Mouse (Mus musculus) heart, embryonic 12.5 days (tissue): ENCODE data around the gene Csf3. TPM values are rescaled to one million over a fixed set of nuclear protein-coding genes. Genes with fewer than 3 reads are reported as not detected.
"Not testable (repeated sequence)": the region's sequence is repeated elsewhere in the genome, so short reads cannot be mapped to it uniquely, and the experiment has no call there.

ENCODE experiments used
- ATAC-seq: fragments of 200-750 bp; cut with Nextera tagmentation; 2 replicates; pipeline ENCODE4 v1.8.0; 2017; ENCODE audit warnings: moderate TSS enrichment, moderate library complexity; ENCODE audit not compliant: insufficient number of reproducible peaks, low FRiP score
- H3K27ac ChIP-seq: fragments of 300-500 bp; sonication (generic); 2 replicates; pipeline ENCODE4 v1.5.1; 2016; ENCODE audit warnings: mild to moderate bottlenecking, moderate library complexity; ENCODE audit not compliant: poor library complexity, severe bottlenecking
- H3K27me3 ChIP-seq: fragments of 300-500 bp; sonication (generic); replicated peaks from 2 replicates; pipeline ENCODE4 v1.6.1; 2016; ENCODE audit warnings: mild to moderate bottlenecking, moderate library complexity
- H3K36me3 ChIP-seq: fragments of 300-500 bp; sonication (generic); 2 replicates; pipeline ENCODE4 v1.6.1; 2016; ENCODE audit warnings: mild to moderate bottlenecking, moderate library complexity
- H3K4me1 ChIP-seq: fragments of 300-500 bp; sonication (generic); replicated peaks from 2 replicates; pipeline ENCODE4 v1.6.1; 2016; ENCODE audit warnings: mild to moderate bottlenecking
- H3K4me2 ChIP-seq: fragments of 300-500 bp; sonication (generic); 2 replicates; pipeline ENCODE4 v1.6.1; 2016; ENCODE audit warnings: mild to moderate bottlenecking, moderate library complexity
- H3K4me3 ChIP-seq: fragments of 300-500 bp; sonication (generic); 2 replicates; pipeline ENCODE4 v1.5.1; 2016; ENCODE audit warnings: mild to moderate bottlenecking
- H3K9ac ChIP-seq: fragments of 300-500 bp; sonication (generic); 2 replicates; pipeline ENCODE4 v1.6.1; 2016; ENCODE audit warnings: mild to moderate bottlenecking, moderate library complexity
- H3K9me3 ChIP-seq: fragments of 300-500 bp; sonication (generic); replicated peaks from 2 replicates; pipeline ENCODE4 v1.6.1; 2016; ENCODE audit warnings: mild to moderate bottlenecking, moderate library complexity
- WGBS: fragments of 180-500 bp; shearing (Covaris S2); methylation state at CpG from one replicate; pipeline ENCODE4 v1.1.7; 2016; 5-methylcytosine and 5-hydroxymethylcytosine counted together
- polyA plus RNA-seq: library from polyadenylated mRNA; unstranded; fragments of >200 nt; fragmentation: Nextera tagmentation; extraction: Ambion mirVana; gene quantifications from 2 replicates; pipeline ENCODE4 v1.2.1, GENCODE M21; 2016

Gene Csf3
- not detected in 2 replicates for polyA plus RNA-seq

DNA sequence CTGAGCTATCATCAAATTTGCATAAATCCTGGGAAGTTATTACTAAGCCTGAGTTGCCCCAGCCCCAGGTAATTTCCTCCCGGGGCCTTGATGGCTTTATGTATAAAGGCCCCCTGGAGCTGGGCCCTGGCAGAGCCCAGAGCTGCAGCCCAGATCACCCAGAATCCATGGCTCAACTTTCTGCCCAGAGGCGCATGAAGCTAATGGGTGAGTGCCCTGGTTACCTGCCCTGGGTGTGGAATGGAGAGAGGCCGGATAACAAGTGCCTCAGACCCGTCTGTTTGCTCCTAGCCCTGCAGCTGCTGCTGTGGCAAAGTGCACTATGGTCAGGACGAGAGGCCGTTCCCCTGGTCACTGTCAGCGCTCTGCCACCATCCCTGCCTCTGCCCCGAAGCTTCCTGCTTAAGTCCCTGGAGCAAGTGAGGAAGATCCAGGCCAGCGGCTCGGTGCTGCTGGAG is at the start of gene Csf3:
Csf3 (plus strand) TSS at position 51 of the 458 bp plus-strand sequence.
- Histone ChIP-seq H3K9ac (no peak within 1 kb of the TSS), H3K4me2 (no peak within 1 kb of the TSS), H3K36me3 (peaks cover 37% of the 10 kb centered on the region), H3K4me3 (no peak within 1 kb of the TSS), H3K27ac (no peak within 1 kb of the TSS), H3K27me3 (0 out of 2 replicates have a peak, but pooled peaks cover 4% of the 10 kb centered on the region), H3K9me3 (no peaks in the 10 kb centered on the region), H3K4me1 (peaks cover 8% of the 10 kb centered on the region; the same call in 1 of the 2 replicates)
- 40% methylated on average over 10 of the region's 10 CpGs for WGBS
- ATAC-seq: no peak

DNA sequence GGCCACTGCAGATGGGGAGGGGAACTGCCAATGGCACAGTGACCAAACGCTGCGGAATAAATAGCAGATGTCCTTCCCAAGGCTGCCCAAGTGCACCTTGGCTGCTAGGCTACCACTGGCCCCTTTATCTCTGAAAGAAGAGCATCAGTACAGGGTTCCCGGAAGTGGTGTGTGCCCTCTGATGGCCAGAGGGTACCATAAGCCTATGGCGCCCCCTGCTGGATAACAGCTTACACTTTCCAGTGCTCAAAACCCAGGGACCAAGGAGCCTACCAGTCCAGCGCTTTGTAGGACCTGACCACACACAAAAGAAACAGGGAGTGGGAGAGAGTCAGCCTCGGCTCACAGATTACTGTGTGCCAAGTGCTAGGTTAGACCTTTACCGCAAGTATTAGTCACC is 46.0 kb upstream of the Csf3 start:
- H3K36me3 ChIP-seq, H3K9ac ChIP-seq, H3K9me3 ChIP-seq, H3K4me1 ChIP-seq, H3K27ac ChIP-seq, H3K4me2 ChIP-seq, H3K4me3 ChIP-seq: not testable (repeated sequence)
- peaks cover 25% of the 10 kb centered on the region for H3K27me3 ChIP-seq
- 0 out of 2 replicates have a peak, but pooled peaks have one; percentile 6 for ATAC-seq
- WGBS: 15% methylated on average over 7 of the region's 7 CpGs

DNA sequence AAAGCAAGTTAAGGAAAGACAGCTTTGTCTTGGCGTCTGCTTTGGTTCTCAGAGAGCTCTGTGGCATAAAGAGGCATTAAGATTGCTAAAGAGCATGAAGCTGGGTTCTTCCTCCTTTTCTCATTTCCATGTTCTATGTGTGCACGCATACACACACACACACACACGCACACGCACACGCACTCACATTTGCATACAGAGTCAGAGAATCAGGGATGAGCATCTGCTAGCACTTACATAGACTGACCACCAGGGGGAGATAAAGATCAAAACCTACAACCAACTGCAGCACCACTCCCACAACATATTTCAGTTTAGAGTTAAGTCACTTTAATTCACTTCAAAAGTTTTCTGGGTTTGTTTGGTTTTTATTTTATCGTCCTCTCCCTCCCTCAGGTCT is 40.5 kb upstream of the Csf3 start:
- Histone ChIP-seq H3K36me3 (no peaks in the 10 kb centered on the region), H3K4me1 (no peaks in the 10 kb centered on the region; the same call in 1 of the 2 replicates), H3K9ac (no peak overlapping the region), H3K27me3 (peaks cover 37% of the 10 kb centered on the region), H3K4me2 (no peak overlapping the region), H3K9me3 (no peaks in the 10 kb centered on the region), H3K4me3 (no peak overlapping the region), H3K27ac (no peak overlapping the region)
- ATAC-seq: no peak
- 21% methylated on average over 6 of the region's 6 CpGs for WGBS

DNA sequence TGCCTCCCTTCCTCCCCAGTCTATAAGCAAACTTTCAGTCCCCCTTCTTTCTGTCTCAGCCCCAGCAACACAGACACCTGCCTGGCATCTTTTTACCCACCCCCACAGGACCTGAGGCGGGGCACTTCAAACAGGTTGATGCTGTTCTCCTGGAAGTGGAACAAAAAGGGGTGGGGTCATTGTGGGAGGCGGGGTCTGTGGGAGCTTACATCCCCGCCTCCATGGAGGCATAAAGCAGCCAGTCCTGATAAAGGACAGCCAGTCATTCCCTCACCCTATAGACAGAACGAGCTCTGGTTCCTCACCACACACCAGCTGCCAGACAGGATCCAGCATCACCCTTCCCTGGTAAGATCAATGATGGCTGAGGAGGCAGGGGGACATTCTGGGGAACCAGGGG is 37.0 kb upstream of the Csf3 start, which contains the start of gene Gsdma:
Gsdma (plus strand) TSS at position 261 of the 400 bp plus-strand sequence.
- H3K4me3 ChIP-seq: no peak within 1 kb of the TSS
- no peak within 1 kb of the TSS for H3K9ac ChIP-seq
- ATAC-seq: no peak
- H3K4me2 ChIP-seq: no peak within 1 kb of the TSS
- no peak within 1 kb of the TSS for H3K27ac ChIP-seq
- no peaks in the 10 kb centered on the region; the same call in 1 of the 2 replicates for H3K4me1 ChIP-seq
- H3K36me3 ChIP-seq: no peaks in the 10 kb centered on the region
- peaks cover 63% of the 10 kb centered on the region for H3K27me3 ChIP-seq
- no peaks in the 10 kb centered on the region for H3K9me3 ChIP-seq
- WGBS: 15% methylated on average over 4 of the region's 4 CpGs

DNA sequence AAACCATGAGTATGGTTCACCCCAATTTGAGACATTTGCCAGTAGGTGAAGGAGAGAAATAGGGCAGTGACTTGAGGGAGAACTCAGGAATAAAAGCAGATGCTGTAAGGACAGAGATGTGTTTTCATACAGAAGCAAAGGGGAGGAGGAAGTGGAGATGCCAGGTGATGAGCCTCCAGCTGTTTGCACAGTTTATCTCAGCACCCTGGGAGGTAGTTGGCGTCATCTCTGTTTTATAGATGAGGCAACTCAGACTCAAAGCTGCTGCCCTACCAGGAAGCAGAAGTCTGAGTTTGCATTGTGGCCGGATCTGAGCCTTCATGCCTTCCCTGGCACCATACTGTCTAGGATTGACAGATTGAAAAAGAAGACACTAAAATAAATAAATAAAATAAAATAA is 32.1 kb upstream of the Csf3 start:
- Histone ChIP-seq H3K9ac (no peak overlapping the region), H3K4me3 (no peak overlapping the region), H3K9me3 (no peaks in the 10 kb centered on the region), H3K4me2 (no peak overlapping the region), H3K27ac (no peak overlapping the region), H3K36me3 (no peaks in the 10 kb centered on the region), H3K4me1 (no peaks in the 10 kb centered on the region), H3K27me3 (peaks cover 71% of the 10 kb centered on the region)
- WGBS: 42% methylated on average over 2 of the region's 2 CpGs
- ATAC-seq: no peak

DNA sequence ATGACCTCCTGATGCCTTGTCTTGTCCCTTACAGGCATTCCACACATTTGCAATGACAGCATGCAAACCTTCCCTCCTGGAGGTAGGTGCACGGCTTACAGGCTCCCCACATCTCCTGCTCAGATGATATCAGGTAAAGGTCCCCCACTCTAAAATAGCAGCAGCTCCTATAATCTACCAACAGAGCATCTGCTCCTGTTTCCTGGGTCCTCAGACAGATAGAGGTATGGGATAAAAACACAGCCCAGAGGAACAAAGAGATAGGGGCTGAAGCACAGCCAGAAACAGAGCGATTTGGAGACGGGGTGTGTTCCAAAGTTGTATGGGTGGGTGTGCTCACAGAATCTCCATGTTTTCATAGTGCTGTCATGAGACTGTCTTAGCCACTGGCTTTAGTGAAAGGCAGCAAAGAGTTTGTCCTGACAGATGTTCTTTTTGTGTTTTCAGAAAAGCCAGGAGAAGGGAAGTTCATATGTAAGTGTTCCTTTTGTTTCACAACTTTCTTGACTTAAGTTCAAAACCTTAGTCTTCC is 29.7 kb upstream of the Csf3 start:
- 0 out of 2 replicates have a peak, but pooled peaks cover 6% of the 10 kb centered on the region for H3K4me1 ChIP-seq
- H3K9ac ChIP-seq: no peak overlapping the region
- WGBS: 58% methylated on average over 3 of the region's 3 CpGs
- H3K27me3 ChIP-seq: peaks cover 52% of the 10 kb centered on the region
- no peak for ATAC-seq
- no peak overlapping the region for H3K4me2 ChIP-seq
- no peaks in the 10 kb centered on the region for H3K36me3 ChIP-seq
- H3K9me3 ChIP-seq: no peaks in the 10 kb centered on the region
- H3K27ac ChIP-seq: no peak overlapping the region
- H3K4me3 ChIP-seq: no peak overlapping the region

DNA sequence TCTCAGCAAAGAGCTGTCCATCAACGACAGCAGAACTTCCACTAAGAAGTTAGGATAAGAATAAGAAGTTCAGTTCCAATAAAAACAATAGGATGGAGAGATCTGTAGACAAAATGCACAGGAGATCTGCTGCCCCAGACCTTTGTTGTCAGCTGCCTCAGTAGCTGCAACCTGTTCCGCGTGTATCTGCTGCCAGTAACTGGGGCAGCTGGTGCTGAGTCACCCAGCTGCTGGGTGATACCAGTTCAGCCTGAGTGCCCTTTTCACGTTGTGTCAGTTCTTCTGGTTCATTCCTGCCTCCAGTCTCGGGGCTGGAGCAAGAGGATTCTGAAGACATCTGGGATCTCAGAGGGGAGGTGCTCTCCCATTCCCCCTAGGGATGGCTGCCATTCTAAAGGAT is 29.2 kb upstream of the Csf3 start:
- no peak overlapping the region for H3K4me3 ChIP-seq
- peaks cover 47% of the 10 kb centered on the region for H3K27me3 ChIP-seq
- H3K36me3 ChIP-seq: no peaks in the 10 kb centered on the region
- 0 out of 2 replicates have a peak, but pooled peaks cover 7% of the 10 kb centered on the region for H3K4me1 ChIP-seq
- 41% methylated on average over 5 of the region's 5 CpGs for WGBS
- H3K9ac ChIP-seq: no peak overlapping the region
- ATAC-seq: no peak
- no peak overlapping the region for H3K4me2 ChIP-seq
- no peak overlapping the region for H3K27ac ChIP-seq
- H3K9me3 ChIP-seq: no peaks in the 10 kb centered on the region

DNA sequence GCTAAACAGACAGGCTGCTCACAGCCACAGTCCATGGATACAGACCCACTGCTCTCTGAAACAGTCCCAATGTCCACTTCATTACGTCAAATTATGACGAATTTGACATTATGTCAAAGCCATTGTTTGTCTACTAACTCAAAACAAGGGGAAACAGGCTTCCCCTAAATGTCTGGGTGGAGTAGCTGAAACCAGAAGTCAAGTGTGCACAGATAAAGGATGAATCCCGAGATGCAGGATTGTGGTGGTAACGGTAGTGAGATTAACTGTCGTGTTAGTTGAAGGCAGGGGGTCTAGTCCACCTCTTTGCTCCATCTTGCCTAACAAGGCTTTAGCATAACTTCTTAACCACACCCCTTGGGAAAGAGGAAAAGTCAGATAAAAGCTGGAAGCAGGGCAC is 28.6 kb upstream of the Csf3 start:
- whole genome bisulfite sequencing: 74% methylated on average over 5 of the region's 5 CpGs
- no peaks in the 10 kb centered on the region for H3K36me3 ChIP-seq
- no peak overlapping the region for H3K4me3 ChIP-seq
- no peaks in the 10 kb centered on the region for H3K9me3 ChIP-seq
- H3K9ac ChIP-seq: no peak overlapping the region
- H3K4me2 ChIP-seq: no peak overlapping the region
- no peak for ATAC-seq
- no peak overlapping the region for H3K27ac ChIP-seq
- 0 out of 2 replicates have a peak, but pooled peaks cover 7% of the 10 kb centered on the region for H3K4me1 ChIP-seq
- peaks cover 41% of the 10 kb centered on the region for H3K27me3 ChIP-seq

DNA sequence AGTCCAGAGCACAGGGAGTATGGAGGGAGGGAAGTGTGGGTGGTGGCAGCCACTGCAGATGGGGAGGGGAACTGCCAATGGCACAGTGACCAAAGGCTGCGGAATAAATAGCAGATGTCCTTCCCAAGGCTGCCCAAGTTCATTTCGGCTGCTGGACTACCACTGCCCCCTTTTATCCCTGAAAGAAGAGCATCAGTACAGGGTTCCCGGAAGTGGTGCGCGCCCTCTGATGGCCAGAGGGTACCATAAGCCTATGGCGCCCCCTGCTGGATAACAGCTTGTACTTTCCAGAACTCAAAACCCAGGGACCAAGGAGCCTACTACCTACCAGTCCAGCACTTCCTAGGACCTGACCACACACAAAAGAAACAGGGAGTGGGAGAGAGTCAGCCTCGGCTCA is 27.9 kb upstream of the Csf3 start:
- peak overlapping the region; percentile 44 for H3K4me2 ChIP-seq
- H3K4me3 ChIP-seq, H3K9ac ChIP-seq, H3K9me3 ChIP-seq, H3K4me1 ChIP-seq, H3K27ac ChIP-seq, ATAC-seq, H3K36me3 ChIP-seq: not testable (repeated sequence)
- 3% methylated on average over 7 of the region's 7 CpGs for WGBS
- peaks cover 36% of the 10 kb centered on the region for H3K27me3 ChIP-seq

DNA sequence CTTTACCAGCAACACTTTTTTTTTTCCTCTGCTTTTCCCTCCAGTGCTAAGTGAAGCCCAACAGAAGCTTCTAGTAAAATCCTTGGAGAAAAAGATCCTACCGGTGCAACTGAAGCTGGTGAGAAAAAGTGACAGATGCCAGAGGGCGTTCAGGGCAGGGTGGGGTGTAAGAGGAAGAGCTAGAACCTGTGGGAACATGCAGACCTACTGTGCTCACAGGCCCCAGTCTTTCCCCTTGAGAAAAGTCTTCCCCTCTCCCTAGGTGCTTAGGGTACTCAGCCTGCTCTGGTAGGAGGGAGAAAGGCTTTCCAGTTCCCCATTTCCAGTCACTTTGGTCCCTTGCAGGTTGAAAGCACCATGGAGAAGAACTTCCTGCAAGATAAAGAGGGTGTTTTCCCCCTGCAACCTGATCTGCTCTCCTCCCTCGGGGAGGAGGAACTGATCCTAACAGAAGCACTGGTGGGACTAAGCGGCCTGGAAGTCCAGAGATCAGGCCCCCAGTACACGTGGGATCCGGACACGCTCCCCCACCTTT is 25.2 kb upstream of the Csf3 start:
- no peak overlapping the region for H3K4me3 ChIP-seq
- 28% methylated on average over 7 of the region's 7 CpGs for WGBS
- no peaks in the 10 kb centered on the region for H3K9me3 ChIP-seq
- peaks cover 16% of the 10 kb centered on the region for H3K27me3 ChIP-seq
- H3K27ac ChIP-seq: no peak overlapping the region
- H3K9ac ChIP-seq: no peak overlapping the region
- no peak overlapping the region for H3K4me2 ChIP-seq
- 0 out of 2 replicates have a peak, but pooled peaks cover 7% of the 10 kb centered on the region for H3K4me1 ChIP-seq
- H3K36me3 ChIP-seq: no peaks in the 10 kb centered on the region
- no peak for ATAC-seq

DNA sequence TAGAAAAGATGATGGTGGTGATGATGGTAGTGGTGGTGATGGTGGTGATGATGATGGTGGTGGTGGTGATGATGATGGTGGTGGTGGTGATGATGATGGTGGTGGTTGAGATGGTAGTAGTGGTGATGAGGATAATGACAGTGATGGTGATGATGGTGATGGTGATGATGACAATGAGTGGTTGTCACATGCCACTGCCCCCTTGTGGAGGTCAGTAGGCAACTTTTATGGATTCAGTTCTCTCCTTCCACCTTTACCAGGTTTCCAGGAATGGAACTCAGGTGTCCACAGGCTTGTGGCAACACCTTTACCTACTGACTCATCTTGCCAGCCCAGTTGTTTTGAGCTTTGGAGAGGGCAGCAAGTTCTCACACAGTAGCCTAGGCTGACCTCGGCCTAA is 21.0 kb upstream of the Csf3 start:
- ATAC-seq: no peak
- no peak overlapping the region for H3K4me3 ChIP-seq
- no peak overlapping the region for H3K9ac ChIP-seq
- H3K9me3 ChIP-seq: no peaks in the 10 kb centered on the region
- H3K27me3 ChIP-seq: no peaks in the 10 kb centered on the region
- H3K4me2 ChIP-seq: no peak overlapping the region
- 89% methylated on average over 1 of the region's 1 CpGs for WGBS
- peaks cover 15% of the 10 kb centered on the region for H3K4me1 ChIP-seq
- no peak overlapping the region for H3K27ac ChIP-seq
- H3K36me3 ChIP-seq: peaks cover 8% of the 10 kb centered on the region; the same call in 1 of the 2 replicates
